Mouse (Mus musculus) liver, embryonic 13.5 days (tissue): ENCODE data around the gene Tmsb10. TPM values are rescaled to one million over a fixed set of nuclear protein-coding genes. Genes with fewer than 3 reads are reported as not detected.

Experiments
- ATAC-seq: fragments of 200-750 bp; cut with Nextera tagmentation; 2 replicates; pipeline ENCODE4 v1.8.0; 2017; ENCODE audit warnings: low read depth, mild to moderate bottlenecking, moderate number of reproducible peaks, moderate library complexity
- DNase-seq: peaks from one replicate; pipeline ENCODE4 v3.0.0; 2022
- H3K27ac ChIP-seq: fragments of 300-500 bp; sonication (generic); 2 replicates; pipeline ENCODE4 v1.5.1; 2015; ENCODE audit warnings: moderate library complexity, mild to moderate bottlenecking, inconsistent platforms
- H3K27me3 ChIP-seq: fragments of 300-500 bp; sonication (generic); 2 replicates; pipeline ENCODE4 v1.6.1; 2015; ENCODE audit warnings: mild to moderate bottlenecking, inconsistent platforms
- H3K36me3 ChIP-seq: fragments of 300-500 bp; sonication (generic); 2 replicates; pipeline ENCODE4 v1.6.1; 2015; ENCODE audit warnings: mild to moderate bottlenecking, inconsistent platforms
- H3K4me1 ChIP-seq: fragments of 300-500 bp; sonication (generic); replicated peaks from 2 replicates; pipeline ENCODE4 v1.6.1; 2015; ENCODE audit warnings: inconsistent platforms
- H3K4me2 ChIP-seq: fragments of 300-500 bp; sonication (generic); 2 replicates; pipeline ENCODE4 v1.6.1; 2015; ENCODE audit warnings: inconsistent platforms, mild to moderate bottlenecking, moderate library complexity
- H3K4me3 ChIP-seq: fragments of 300-500 bp; sonication (generic); replicated peaks from 2 replicates; pipeline ENCODE4 v1.5.1; 2015; ENCODE audit warnings: mild to moderate bottlenecking, inconsistent platforms
- H3K9ac ChIP-seq: fragments of 300-500 bp; sonication (generic); 2 replicates; pipeline ENCODE4 v1.6.1; 2015; ENCODE audit warnings: mild to moderate bottlenecking, inconsistent platforms
- H3K9me3 ChIP-seq: fragments of 300-500 bp; sonication (generic); replicated peaks from 2 replicates; pipeline ENCODE4 v1.6.1; 2016; ENCODE audit warnings: inconsistent platforms
- WGBS: fragments of 180-500 bp; shearing (Covaris S2); methylation state at CpG from one replicate; pipeline ENCODE4 v1.1.7; 2015; ENCODE audit not compliant: insufficient replicate concordance; 5-methylcytosine and 5-hydroxymethylcytosine counted together
- polyA plus RNA-seq: library from polyadenylated mRNA; unstranded; fragments of >200 nt; fragmentation: Nextera tagmentation; extraction: Ambion mirVana; gene quantifications from 2 replicates; pipeline ENCODE4 v1.2.1, GENCODE M21; 2015

Gene Tmsb10
- 268 and 325 TPM in 2 replicates for polyA plus RNA-seq

GRCm38 (mm10) chr6:72958662-72959071 lies at the start of gene Tmsb10:
Gene Tmsb10 (minus strand): TSS chr6:72958748.
- Histone ChIP-seq H3K4me1 (peaks cover 46% of the 10 kb centered on the region), H3K36me3 (no peaks in the 10 kb centered on the region), H3K4me3 (peak within 1 kb of the TSS; percentile 72), H3K27me3 (peaks cover 25% of the 10 kb centered on the region), H3K4me2 (peak within 1 kb of the TSS; percentile 90), H3K27ac (peak within 1 kb of the TSS; percentile 18), H3K9ac (peak within 1 kb of the TSS; percentile 76), H3K9me3 (no peaks in the 10 kb centered on the region)
- ATAC-seq: peak; percentile 30; the same call in 1 of the 2 replicates
- WGBS: 0% methylated on average over 19 of the region's 19 CpGs
- no peak for DNase-seq

GRCm38 (mm10) chr6:73003601-73004000 lies 45.1 kb upstream of the Tmsb10 start:
- no peak overlapping the region for H3K4me2 ChIP-seq
- H3K27ac ChIP-seq: no peak overlapping the region
- no peak overlapping the region for H3K9ac ChIP-seq
- WGBS: 59% methylated on average over 5 of the region's 5 CpGs
- H3K36me3 ChIP-seq: no peaks in the 10 kb centered on the region
- no peaks in the 10 kb centered on the region for H3K27me3 ChIP-seq
- H3K4me3 ChIP-seq: no peak overlapping the region
- ATAC-seq (no peak), DNase-seq (no peak)
- no peaks in the 10 kb centered on the region for H3K9me3 ChIP-seq
- peaks cover 4% of the 10 kb centered on the region; the same call in 1 of the 2 replicates for H3K4me1 ChIP-seq

GRCm38 (mm10) chr6:73002391-73002790 lies 43.8 kb upstream of the Tmsb10 start:
- Histone ChIP-seq H3K9ac (no peak overlapping the region), H3K4me2 (no peak overlapping the region), H3K27ac (no peak overlapping the region), H3K4me3 (no peak overlapping the region), H3K27me3 (no peaks in the 10 kb centered on the region), H3K9me3 (no peaks in the 10 kb centered on the region), H3K4me1 (peaks cover 4% of the 10 kb centered on the region; the same call in 1 of the 2 replicates), H3K36me3 (no peaks in the 10 kb centered on the region)
- no peak for DNase-seq
- ATAC-seq: peak; percentile 76
- WGBS: 41% methylated on average over 1 of the region's 1 CpGs

GRCm38 (mm10) chr6:72998809-72999208 lies 40.3 kb upstream of the Tmsb10 start:
- H3K4me1 ChIP-seq: peaks cover 4% of the 10 kb centered on the region
- no peak overlapping the region for H3K4me2 ChIP-seq
- H3K4me3 ChIP-seq: no peak overlapping the region
- no peaks in the 10 kb centered on the region for H3K27me3 ChIP-seq
- no peak overlapping the region for H3K27ac ChIP-seq
- DNase-seq: no peak
- no peaks in the 10 kb centered on the region for H3K9me3 ChIP-seq
- H3K36me3 ChIP-seq: no peaks in the 10 kb centered on the region
- WGBS: 50% methylated on average over 1 of the region's 1 CpGs
- no peak overlapping the region for H3K9ac ChIP-seq
- ATAC-seq: no peak

- no peak overlapping the region for H3K27ac ChIP-seq
Observed at GRCm38 (mm10) chr6:72993688-72994082, 35.1 kb upstream of the Tmsb10 start.

GRCm38 (mm10) chr6:72993054-72993687 lies 34.6 kb upstream of the Tmsb10 start:
- Histone ChIP-seq H3K27ac (no peak overlapping the region), H3K4me2 (no peak overlapping the region), H3K4me1 (peaks cover 13% of the 10 kb centered on the region), H3K36me3 (no peaks in the 10 kb centered on the region), H3K27me3 (no peaks in the 10 kb centered on the region), H3K9me3 (no peaks in the 10 kb centered on the region), H3K4me3 (no peak overlapping the region), H3K9ac (no peak overlapping the region)
- DNase-seq: peak; percentile 6
- ATAC-seq: peak; percentile 59; the same call in 1 of the 2 replicates
- 23% methylated on average over 8 of the region's 8 CpGs for WGBS

More at GRCm38 (mm10) chr6:72993688-72994082, 35.1 kb upstream of the Tmsb10 start:
- 51% methylated on average over 5 of the region's 5 CpGs for WGBS
- DNase-seq (no peak), ATAC-seq (no peak)
- H3K4me2 ChIP-seq: no peak overlapping the region
- H3K36me3 ChIP-seq: no peaks in the 10 kb centered on the region
- no peaks in the 10 kb centered on the region for H3K27me3 ChIP-seq
- H3K9ac ChIP-seq: no peak overlapping the region
- no peak overlapping the region for H3K4me3 ChIP-seq
- peaks cover 12% of the 10 kb centered on the region for H3K4me1 ChIP-seq
- H3K9me3 ChIP-seq: no peaks in the 10 kb centered on the region

GRCm38 (mm10) chr6:72990206-72990605 lies 31.7 kb upstream of the Tmsb10 start:
- no peak overlapping the region for H3K4me2 ChIP-seq
- no peak overlapping the region for H3K27ac ChIP-seq
- ATAC-seq (no peak), DNase-seq (no peak)
- no peak overlapping the region for H3K4me3 ChIP-seq
- WGBS: 60% methylated on average over 5 of the region's 5 CpGs
- H3K27me3 ChIP-seq: no peaks in the 10 kb centered on the region
- no peak overlapping the region for H3K9ac ChIP-seq
- peaks cover 13% of the 10 kb centered on the region for H3K4me1 ChIP-seq
- no peaks in the 10 kb centered on the region for H3K36me3 ChIP-seq
- H3K9me3 ChIP-seq: no peaks in the 10 kb centered on the region

- no peak overlapping the region for H3K9ac ChIP-seq
- no peak overlapping the region for H3K27ac ChIP-seq
- WGBS: 26% methylated on average over 7 of the region's 7 CpGs
- H3K4me3 ChIP-seq: no peak overlapping the region
- ATAC-seq: no peak
- no peak for DNase-seq
- peaks cover 13% of the 10 kb centered on the region for H3K4me1 ChIP-seq
- no peaks in the 10 kb centered on the region for H3K36me3 ChIP-seq
- H3K27me3 ChIP-seq: no peaks in the 10 kb centered on the region
- H3K9me3 ChIP-seq: no peaks in the 10 kb centered on the region
- H3K4me2 ChIP-seq: no peak overlapping the region
Observed at GRCm38 (mm10) chr6:72989028-72989736, 30.6 kb upstream of the Tmsb10 start.

GRCm38 (mm10) chr6:72982506-72982905 lies 24.0 kb upstream of the Tmsb10 start:
- Histone ChIP-seq H3K27me3 (no peaks in the 10 kb centered on the region), H3K9me3 (no peaks in the 10 kb centered on the region), H3K27ac (no peak overlapping the region), H3K4me3 (no peak overlapping the region), H3K36me3 (no peaks in the 10 kb centered on the region), H3K4me2 (no peak overlapping the region), H3K4me1 (no peaks in the 10 kb centered on the region), H3K9ac (no peak overlapping the region)
- ATAC-seq: no peak
- 61% methylated on average over 4 of the region's 4 CpGs for WGBS
- no peak for DNase-seq

- H3K4me2 ChIP-seq: no peak overlapping the region
- no peaks in the 10 kb centered on the region for H3K4me1 ChIP-seq
- no peaks in the 10 kb centered on the region for H3K36me3 ChIP-seq
- H3K27me3 ChIP-seq: no peaks in the 10 kb centered on the region
- H3K9ac ChIP-seq: no peak overlapping the region
- DNase-seq: no peak
- 27% methylated on average over 6 of the region's 6 CpGs for WGBS
- no peak overlapping the region for H3K4me3 ChIP-seq
- no peak overlapping the region for H3K27ac ChIP-seq
- H3K9me3 ChIP-seq: no peaks in the 10 kb centered on the region
- ATAC-seq: no peak
Observed at GRCm38 (mm10) chr6:72981851-72982250, 23.3 kb upstream of the Tmsb10 start.

- H3K4me3 ChIP-seq: no peak overlapping the region
- DNase-seq: no peak
- no peak overlapping the region for H3K9ac ChIP-seq
- H3K36me3 ChIP-seq: no peaks in the 10 kb centered on the region
- H3K4me1 ChIP-seq: no peaks in the 10 kb centered on the region
- ATAC-seq: no peak
- no peak overlapping the region for H3K27ac ChIP-seq
- H3K9me3 ChIP-seq: no peaks in the 10 kb centered on the region
- H3K4me2 ChIP-seq: no peak overlapping the region
- 51% methylated on average over 9 of the region's 9 CpGs for WGBS
- H3K27me3 ChIP-seq: no peaks in the 10 kb centered on the region
Observed at GRCm38 (mm10) chr6:72981124-72981651, 22.6 kb upstream of the Tmsb10 start.
